Comparison of ENCODE assay signal across 25 mouse cellular contexts in genomic region chr12:84743496-84743895, GRCm38 (mm10). TPM values are rescaled to one million over a fixed set of nuclear protein-coding genes. Genes with fewer than 3 reads are reported as not detected.
DNase-seq lines count a peak whose midpoint lies in the region; ATAC-seq and TF ChIP-seq lines count a peak whose summit lies in the region.
"Had no signal": no experiment of that assay in that cellular context is flagged by ENCODE, and none has a peak within 500 bp of the region (broad histone marks: within the 10 kb centered on the region; RNA-seq: fewer than 3 reads in every experiment).

No protein-coding gene starts in this region.

- peak; percentile 65 for DNase-seq in midbrain, embryonic 11.5 days (ENCODE audit: low spot score, missing footprints)
- DNase-seq in midbrain, postnatal 0 days (ENCODE audit: low spot score) = no peak
- DNase-seq in thymus, postnatal 14 days = peak; percentile 27
- DNase-seq in thymus, adult 18-20 months = no peak
- DNase-seq: adrenal gland, adult 2 months; adrenal gland, postnatal 10 days; adrenal gland, postnatal 25 days; cerebellum, adult 11 months; cerebellum, adult 18-20 months; cerebellum, adult 8-10 months; cerebellum, adult 9-11 months; cerebellum, postnatal 14 days; cerebellum, postnatal 36 days; embryo, embryonic 11 days had no signal

- H3K27ac ChIP-seq in midbrain, embryonic 11.5 days (ENCODE audit: low read depth, low read length) = no peak overlapping the region
- no peak overlapping the region for H3K27ac ChIP-seq in midbrain, postnatal 0 days (ENCODE audit: low read depth, low read length)
- H3K27ac ChIP-seq: embryonic facial prominence, embryonic 13.5 days; embryonic facial prominence, embryonic 15.5 days; forebrain, embryonic 10.5 days; forebrain, embryonic 12.5 days had no signal

- 90% methylated on average over 10 of the region's 10 CpGs for WGBS in midbrain, embryonic 11.5 days
- WGBS in midbrain, postnatal 0 days = 89% methylated on average over 10 of the region's 10 CpGs

- no peak overlapping the region for H3K4me2 ChIP-seq in midbrain, embryonic 11.5 days
- no peak overlapping the region for H3K4me2 ChIP-seq in midbrain, postnatal 0 days (ENCODE audit: low read depth, low read length, poor library complexity, severe bottlenecking)
- H3K4me2 ChIP-seq: embryonic facial prominence, embryonic 13.5 days; embryonic facial prominence, embryonic 15.5 days; forebrain, embryonic 12.5 days had no signal

- H3K27me3 ChIP-seq in midbrain, embryonic 11.5 days (ENCODE audit: control insufficient read depth, insufficient read depth, low read length) = no peaks in the 10 kb centered on the region
- no peaks in the 10 kb centered on the region for H3K27me3 ChIP-seq in midbrain, postnatal 0 days (ENCODE audit: insufficient read depth, low read length)
- H3K27me3 ChIP-seq: embryonic facial prominence, embryonic 13.5 days; embryonic facial prominence, embryonic 15.5 days; forebrain, embryonic 12.5 days had no signal

- no peak for TF ChIP-seq CTCF in midbrain, postnatal 0 days (IDR thresholded peaks at IDR 0.05)

- no peak for ATAC-seq in midbrain, embryonic 11.5 days (ENCODE audit: low FRiP score)
- ATAC-seq in midbrain, postnatal 0 days (ENCODE audit: low FRiP score) = no peak
- ATAC-seq: forebrain, embryonic 14.5 days; forebrain, embryonic 16.5 days had no signal

- H3K9me3 ChIP-seq in midbrain, embryonic 11.5 days (ENCODE audit: control insufficient read depth, low read length) = no peaks in the 10 kb centered on the region
- H3K9me3 ChIP-seq in midbrain, postnatal 0 days (ENCODE audit: low read length) = no peaks in the 10 kb centered on the region
- H3K9me3 ChIP-seq: embryonic facial prominence, embryonic 13.5 days; embryonic facial prominence, embryonic 15.5 days; forebrain, embryonic 10.5 days; forebrain, embryonic 12.5 days had no signal

- no peaks in the 10 kb centered on the region for H3K36me3 ChIP-seq in midbrain, embryonic 11.5 days (ENCODE audit: control insufficient read depth, insufficient read depth, low read length)
- no peaks in the 10 kb centered on the region for H3K36me3 ChIP-seq in midbrain, postnatal 0 days (ENCODE audit: insufficient read depth, low read length)
- H3K36me3 ChIP-seq: embryonic facial prominence, embryonic 13.5 days; embryonic facial prominence, embryonic 15.5 days; forebrain, embryonic 10.5 days; forebrain, embryonic 12.5 days had no signal

- H3K9ac ChIP-seq in midbrain, embryonic 11.5 days (ENCODE audit: low read length) = no peak overlapping the region
- H3K9ac ChIP-seq in midbrain, postnatal 0 days (replicated peaks; ENCODE audit: low read length, poor library complexity, severe bottlenecking) = no peak overlapping the region
- H3K9ac ChIP-seq: embryonic facial prominence, embryonic 13.5 days; embryonic facial prominence, embryonic 15.5 days; forebrain, embryonic 12.5 days had no signal

- H3K4me1 ChIP-seq in midbrain, embryonic 11.5 days (ENCODE audit: control insufficient read depth, insufficient read depth, low read length) = no peaks in the 10 kb centered on the region
- no peaks in the 10 kb centered on the region for H3K4me1 ChIP-seq in midbrain, postnatal 0 days (ENCODE audit: insufficient read depth, low read length)
- H3K4me1 ChIP-seq: embryonic facial prominence, embryonic 15.5 days; forebrain, embryonic 12.5 days had no signal

- H3K4me3 ChIP-seq in midbrain, embryonic 11.5 days (ENCODE audit: low read depth, low read length) = no peak overlapping the region
- no peak overlapping the region for H3K4me3 ChIP-seq in midbrain, postnatal 0 days (ENCODE audit: low read depth, low read length)
- H3K4me3 ChIP-seq: embryonic facial prominence, embryonic 13.5 days; embryonic facial prominence, embryonic 15.5 days; erythroblast, embryonic 14.5 days; forebrain, embryonic 10.5 days; forebrain, embryonic 12.5 days had no signal

RNA-seq across cellular contexts. Expression of gene Npc2, which starts 29.5 kb away (rescaled TPM):
- 97.2 and 102 TPM in 2 replicates for polyA plus RNA-seq in midbrain, embryonic 11.5 days (2014; fragmentation: Nextera tagmentation; extraction: Ambion mirVana)
- 39.8 and 42.5 TPM in 2 replicates for total RNA-seq in midbrain, postnatal 0 days (2014; rRNA removed)
- polyA plus RNA-seq in midbrain, postnatal 0 days (2015; fragmentation: Nextera tagmentation; extraction: Ambion mirVana) = 43.9 and 44.8 TPM in 2 replicates

RNA-seq across cellular contexts. Expression of gene Isca2, which starts 29.6 kb away (rescaled TPM):
- polyA plus RNA-seq in midbrain, embryonic 11.5 days (2014; fragmentation: Nextera tagmentation; extraction: Ambion mirVana) = 162 and 171 TPM in 2 replicates
- total RNA-seq in midbrain, postnatal 0 days (2014; rRNA removed) = 58.8 and 63.7 TPM in 2 replicates
- polyA plus RNA-seq in midbrain, postnatal 0 days (2015; fragmentation: Nextera tagmentation; extraction: Ambion mirVana) = 119 and 127 TPM in 2 replicates

RNA-seq across cellular contexts. Expression of gene Syndig1l, which starts 44.9 kb away (rescaled TPM):
- 0.22 and 0.37 TPM in 2 replicates for polyA plus RNA-seq in midbrain, embryonic 11.5 days (2014; fragmentation: Nextera tagmentation; extraction: Ambion mirVana)
- 29.3 and 32.0 TPM in 2 replicates for total RNA-seq in midbrain, postnatal 0 days (2014; rRNA removed)
- polyA plus RNA-seq in midbrain, postnatal 0 days (2015; fragmentation: Nextera tagmentation; extraction: Ambion mirVana) = 15.7 and 17.4 TPM in 2 replicates
- total RNA-seq: adrenal gland, adult 2 months; adrenal gland, postnatal 25 days; common myeloid progenitor, adult 5-6 weeks; MEL had no signal
- polyA plus RNA-seq: adrenal gland, adult 2 months; C2C12; embryonic facial prominence, embryonic 11.5 days; embryonic facial prominence, embryonic 13.5 days had no signal

Comparison
In these comparisons a context has a peak if more than half of its experiments do, and no peak if none do; other contexts are left out.
1. DNase-seq: peak in midbrain, embryonic 11.5 days (single experiment) and thymus, postnatal 14 days (single experiment); none in midbrain, postnatal 0 days (single experiment) and thymus, adult 18-20 months (0 of 2).
2. RNA of gene Syndig1l, which starts 44.9 kb away (polyA plus RNA-seq): 15.7 to 17.4 TPM in midbrain, postnatal 0 days; 0.22 to 0.37 TPM in midbrain, embryonic 11.5 days; every median in the first group is over 10 times any median in the second.